Mouse (Mus musculus) layer of hippocampus, adult 11-12 months (tissue): ENCODE results near the gene Inpp5b.

Source experiments
- DNase-seq: peaks from one replicate; pipeline ENCODE4 v3.0.0; 2022; ENCODE audit warnings: low spot score

Gene Inpp5b

DNA sequence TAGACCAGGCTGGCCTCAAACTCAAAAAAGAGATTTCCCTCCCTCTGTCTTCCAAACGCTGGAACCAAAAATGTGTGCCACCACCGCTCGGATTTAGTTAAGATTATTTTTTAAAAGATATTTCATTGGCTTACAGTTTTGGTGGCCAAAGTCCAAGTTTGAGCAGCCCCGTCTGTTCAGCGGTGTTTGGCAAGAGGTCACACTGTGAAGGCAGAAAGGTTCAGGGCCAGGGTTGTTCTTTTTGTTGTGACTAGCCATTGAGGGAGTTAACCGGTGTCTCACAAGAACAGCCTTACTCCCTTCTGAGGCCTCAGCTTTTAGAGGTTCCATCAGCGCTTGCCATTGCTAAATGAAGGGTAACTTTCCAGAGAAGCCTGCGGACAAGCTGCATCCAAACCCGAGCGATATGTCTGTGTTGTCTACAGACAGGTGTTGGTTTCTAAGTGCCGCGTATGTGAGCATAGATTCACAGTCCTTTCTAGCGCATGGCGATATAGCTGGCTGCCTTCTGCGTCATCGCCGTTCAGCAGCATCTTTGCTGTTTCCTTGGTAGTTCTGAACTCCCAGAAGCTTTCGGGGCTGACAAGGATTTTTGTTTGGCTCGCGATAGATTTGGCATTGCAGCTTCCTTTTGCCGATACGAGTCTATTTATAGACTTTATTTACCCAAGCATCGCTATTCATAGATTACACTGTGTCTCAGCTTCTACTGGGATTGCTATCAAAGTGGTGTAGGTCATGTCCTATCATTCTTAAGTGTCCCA, 24.3 kb downstream of the Inpp5b start:
- no peak for DNase-seq

DNA sequence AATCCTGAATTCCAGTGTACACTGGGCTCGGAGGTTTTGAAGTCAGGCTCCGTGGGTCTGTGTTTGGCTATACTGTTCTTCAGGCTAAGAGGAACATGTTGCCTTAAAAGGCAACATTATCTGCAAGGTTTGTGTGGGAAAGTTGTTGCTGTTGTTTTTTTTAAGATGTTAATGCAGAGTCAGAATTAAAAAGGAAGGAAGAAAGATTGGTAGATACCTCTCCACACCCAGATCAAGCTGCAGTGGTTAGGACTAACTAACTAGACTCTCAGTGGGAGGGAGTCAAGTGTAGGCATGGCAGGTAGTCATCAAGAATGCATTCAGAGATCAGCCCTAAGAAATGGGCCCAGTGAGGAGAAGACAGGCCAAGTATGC, 24.9 kb downstream of the Inpp5b start:
- no peak for DNase-seq

DNA sequence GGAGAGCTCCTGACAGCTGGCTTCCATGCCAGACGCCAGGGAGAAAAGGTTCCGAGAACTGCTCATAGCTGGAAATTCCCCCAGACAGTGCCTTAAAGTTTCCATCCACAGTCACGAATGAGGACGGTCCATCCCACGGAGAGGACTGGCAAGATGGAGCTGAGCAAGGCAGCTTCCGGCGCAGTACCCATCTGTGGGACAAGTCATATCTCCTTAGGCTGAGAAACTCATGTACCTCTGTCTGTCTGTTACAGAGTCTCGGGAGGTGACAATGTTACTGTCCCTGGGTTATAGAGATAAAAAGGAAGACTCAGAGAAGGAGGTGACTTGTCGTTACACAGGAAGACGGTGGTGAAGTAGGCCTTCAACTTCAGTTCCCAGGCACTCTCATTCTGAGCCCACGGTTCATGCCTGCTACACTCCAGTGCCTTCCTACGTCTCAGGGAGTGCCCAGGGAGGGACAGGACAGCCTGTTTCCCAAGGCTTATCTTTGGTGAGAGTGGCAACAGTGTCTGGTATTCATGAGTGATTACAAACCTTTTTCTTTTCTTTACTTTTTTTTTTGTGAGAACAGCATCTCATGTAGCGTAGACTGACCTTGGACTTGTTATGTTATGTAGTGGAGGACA, 27.4 kb downstream of the Inpp5b start:
- no peak for DNase-seq

DNA sequence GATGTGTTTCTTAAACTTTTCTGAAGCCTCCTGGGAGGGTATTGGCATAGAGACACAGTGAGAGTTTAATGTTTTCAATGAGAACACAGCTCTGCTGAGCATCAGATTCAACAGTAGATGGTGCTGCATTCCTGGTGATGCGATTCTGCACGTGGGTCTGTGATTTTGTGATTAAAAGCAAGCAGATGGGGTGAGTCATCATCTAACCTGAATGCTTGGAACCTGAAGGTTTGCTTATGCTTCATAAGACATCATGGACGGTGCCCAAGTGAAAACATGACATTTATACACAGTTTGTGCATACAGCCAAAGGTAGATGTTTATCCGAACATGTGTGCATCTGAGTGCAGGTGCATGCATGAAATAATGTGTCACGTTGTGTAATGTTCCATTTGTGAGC, 29.0 kb downstream of the Inpp5b start:
- peak; percentile 47 for DNase-seq

DNA sequence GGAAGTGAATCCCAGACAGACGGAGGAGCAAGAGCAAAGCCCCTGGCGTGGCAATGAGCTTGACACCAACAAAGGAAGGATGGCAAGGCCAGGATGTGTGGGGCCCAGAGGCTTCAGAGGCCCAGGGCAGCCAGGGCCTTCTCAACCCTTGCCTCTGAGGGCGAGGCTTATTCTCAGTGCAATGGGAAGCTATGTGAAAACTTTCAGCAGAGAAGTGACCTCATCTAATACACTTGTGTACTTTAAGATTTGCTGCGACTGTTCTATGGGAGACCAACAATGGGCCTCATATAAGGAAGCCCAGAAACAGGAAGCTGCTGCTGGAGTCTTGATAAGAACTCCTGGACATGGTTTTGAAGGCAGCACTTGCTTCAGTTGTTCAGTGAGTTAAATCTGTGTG, 30.5 kb downstream of the Inpp5b start:
- no peak for DNase-seq

DNA sequence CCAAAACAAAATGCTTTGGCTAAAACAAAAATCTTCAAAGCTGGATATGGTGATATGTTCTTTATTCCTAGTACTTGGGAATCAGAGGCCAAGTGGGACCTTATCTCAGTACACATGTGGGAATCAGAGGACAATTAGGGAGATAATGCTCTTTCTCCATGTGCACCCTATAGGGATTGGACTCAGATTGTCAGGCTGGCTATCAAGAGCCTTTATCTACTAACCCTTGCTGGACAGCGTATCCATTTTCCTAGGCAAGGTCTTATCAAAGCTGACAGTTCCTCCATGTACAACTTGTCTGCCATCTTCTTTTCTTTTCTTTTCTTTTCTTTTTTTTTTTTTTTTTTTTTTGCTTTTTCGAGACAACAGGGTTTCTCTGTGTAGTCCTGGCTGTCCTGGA, 31.8 kb downstream of the Inpp5b start:
- DNase-seq, result no peak

DNA sequence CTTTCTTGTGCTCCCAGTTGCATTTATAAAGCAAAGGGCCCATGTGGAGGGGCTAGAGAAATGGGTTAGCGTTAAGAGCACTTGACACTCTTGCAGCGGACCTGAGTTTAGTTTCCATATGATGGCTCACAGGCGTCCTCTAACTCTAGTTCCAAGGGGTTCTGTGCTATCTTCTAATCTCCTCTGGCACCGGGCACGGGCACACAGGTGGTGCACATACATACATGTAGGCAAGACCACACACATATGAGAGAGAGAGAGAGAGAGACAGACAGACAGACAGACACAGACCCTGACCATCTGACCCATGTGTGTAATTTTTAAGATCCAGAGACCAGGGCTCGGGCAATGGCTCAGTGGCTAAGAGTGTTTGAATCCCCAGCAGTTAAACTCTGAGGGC, 32.3 kb downstream of the Inpp5b start:
- no peak for DNase-seq

DNA sequence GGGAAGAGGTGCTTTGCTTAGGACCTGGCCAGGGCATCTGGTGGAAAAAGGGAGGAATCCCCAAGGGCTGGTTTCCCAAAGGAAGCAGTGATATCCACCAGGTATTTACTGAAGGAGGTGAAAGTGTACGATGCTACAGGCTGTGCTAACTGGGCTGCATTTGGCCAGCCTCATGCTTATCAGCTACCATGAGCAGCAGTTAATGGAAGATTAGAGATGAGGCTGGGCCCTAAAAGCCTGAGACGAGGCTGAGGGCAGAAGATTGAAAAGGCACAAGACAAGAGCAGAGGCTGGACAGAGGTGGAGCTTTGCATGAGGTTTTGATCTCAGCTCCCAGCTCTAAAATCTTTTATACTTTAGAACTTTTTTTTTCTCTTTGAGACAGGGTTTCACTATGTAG, 32.8 kb downstream of the Inpp5b start:
- no peak for DNase-seq

DNA sequence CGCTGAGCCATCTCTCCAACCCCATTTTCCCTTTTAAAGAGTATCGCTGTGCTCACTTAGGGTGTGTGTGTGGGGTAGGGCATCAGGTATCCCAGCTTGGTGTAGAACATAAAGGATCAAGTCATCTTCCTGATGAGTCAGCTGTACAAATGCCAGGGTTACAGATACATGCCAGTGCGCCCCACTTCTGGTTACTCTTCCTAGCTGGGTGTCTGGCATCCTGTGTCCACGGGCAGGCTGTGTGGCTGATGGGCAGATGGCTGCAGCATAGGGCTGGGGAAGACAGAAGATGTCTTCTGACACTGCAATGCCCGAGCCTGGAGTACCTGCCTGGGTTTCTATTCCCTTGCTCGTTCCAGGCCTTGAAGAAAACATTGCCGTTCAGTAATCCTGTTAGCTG, 39.7 kb downstream of the Inpp5b start:
- no peak for DNase-seq

DNA sequence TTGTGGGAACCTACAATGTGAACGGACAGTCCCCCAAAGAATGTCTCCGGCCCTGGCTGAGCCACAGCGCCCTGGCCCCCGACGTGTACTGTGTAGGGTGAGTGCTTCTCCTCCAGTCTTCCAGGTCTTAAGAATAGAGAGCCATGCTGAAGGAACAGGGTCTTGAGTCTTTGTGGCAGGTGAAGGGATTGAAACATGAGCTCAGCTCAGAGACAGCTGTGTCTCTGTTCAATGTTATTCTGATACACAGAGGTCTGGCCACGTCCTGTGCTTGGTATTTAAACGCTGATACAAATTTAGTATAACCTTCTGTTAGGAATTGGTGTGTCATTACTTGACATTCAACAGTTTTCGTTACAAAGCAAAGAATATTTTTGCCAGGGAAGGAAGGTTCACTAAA, 40.7 kb downstream of the Inpp5b start:
- no peak for DNase-seq

DNA sequence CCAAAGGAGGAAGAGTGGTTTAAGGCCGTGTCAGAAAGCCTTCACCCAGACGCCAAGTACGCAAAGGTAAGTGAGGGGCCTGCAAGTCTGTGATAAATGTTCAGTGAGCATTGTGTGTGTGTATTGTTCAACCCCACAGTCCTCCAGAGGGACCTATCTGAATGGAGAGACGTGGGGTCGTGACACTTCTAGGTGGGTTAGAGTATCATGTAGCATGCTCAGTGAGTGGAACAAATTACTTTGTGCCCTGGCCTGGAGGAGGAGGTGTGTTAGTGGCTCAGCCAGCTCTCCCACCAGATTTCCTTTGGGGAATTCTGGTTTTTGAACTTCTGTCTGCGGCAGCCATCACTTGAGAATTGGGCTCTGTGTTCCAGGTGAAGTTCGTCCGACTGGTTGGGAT, 42.3 kb downstream of the Inpp5b start:
- no peak for DNase-seq

DNA sequence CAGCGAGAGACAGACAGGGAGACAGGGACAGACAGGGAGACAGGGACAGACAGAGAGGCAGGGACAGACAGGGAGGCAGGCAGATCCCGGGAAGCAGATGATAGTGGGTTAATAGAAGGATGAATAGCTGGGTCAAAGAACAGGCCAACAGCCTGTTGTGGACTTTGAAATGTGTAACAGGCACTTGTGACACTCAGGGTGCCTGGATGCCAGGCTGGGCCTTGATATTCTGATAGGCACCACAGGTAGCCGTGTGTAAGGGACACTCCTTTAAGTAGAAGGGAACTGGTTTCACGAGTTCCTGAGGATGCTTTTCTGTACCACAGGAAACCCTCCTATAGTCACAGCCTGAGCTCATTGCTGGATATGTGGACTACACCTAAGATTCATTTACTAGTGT, 48.4 kb downstream of the Inpp5b start:
- no peak for DNase-seq

DNA sequence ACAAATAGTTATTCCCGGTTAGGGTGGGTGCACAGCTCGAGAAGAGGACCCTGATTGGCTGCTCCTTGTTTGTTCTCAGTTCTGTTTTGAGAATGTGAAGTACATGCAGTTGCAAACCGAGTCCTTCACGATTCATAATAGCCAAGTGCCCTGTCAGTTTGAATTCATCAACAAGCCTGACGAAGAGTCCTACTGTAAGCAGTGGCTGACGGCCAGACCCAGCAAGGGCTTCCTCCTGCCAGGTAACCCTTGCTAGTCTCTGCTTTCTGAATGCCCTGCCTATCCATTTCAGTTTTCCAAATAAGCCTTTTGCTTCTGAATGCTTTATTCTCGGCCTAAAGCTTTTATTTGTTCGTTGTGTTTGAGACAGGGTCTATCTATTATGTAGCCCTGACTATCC, 50.5 kb downstream of the Inpp5b start:
- DNase-seq, result no peak

DNA sequence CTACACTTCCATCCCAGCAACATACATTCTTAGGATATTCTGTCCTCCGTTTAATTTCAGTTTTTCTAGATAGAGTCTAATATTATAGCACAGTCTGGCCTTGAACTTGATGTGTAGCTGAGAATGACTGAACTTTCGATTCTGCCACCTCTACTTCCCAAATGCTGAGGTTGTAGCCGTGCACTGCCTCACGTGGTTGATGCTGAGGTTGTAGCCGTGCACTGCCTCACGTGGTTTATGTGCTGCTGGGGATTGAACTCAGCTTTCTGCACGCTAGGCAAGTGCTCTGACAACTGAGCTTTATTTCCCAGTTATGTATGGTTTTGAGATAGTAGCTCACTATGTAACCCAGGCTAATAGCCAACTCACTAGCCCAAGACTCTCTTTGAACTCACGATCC, 54.5 kb downstream of the Inpp5b start:
- DNase-seq, result no peak

DNA sequence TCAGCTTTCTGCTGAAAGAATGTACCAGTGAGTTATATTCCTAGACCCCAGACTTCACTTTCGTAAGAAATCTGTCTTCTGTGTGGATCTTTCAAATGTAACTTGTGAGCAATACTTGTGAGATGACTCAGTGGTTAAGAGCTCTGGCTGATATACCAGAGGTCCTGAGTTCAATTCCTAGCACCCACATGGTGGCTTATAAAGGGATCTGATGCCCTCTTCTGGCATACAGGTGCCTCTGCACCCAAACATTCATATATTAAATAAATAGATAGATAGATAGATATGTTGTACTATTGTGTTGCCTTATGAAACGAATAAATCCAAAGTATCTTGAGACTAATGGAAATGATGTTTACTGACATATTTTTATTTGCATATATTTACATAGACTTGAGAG, 55.3 kb downstream of the Inpp5b start:
- DNase-seq, result no peak

DNA sequence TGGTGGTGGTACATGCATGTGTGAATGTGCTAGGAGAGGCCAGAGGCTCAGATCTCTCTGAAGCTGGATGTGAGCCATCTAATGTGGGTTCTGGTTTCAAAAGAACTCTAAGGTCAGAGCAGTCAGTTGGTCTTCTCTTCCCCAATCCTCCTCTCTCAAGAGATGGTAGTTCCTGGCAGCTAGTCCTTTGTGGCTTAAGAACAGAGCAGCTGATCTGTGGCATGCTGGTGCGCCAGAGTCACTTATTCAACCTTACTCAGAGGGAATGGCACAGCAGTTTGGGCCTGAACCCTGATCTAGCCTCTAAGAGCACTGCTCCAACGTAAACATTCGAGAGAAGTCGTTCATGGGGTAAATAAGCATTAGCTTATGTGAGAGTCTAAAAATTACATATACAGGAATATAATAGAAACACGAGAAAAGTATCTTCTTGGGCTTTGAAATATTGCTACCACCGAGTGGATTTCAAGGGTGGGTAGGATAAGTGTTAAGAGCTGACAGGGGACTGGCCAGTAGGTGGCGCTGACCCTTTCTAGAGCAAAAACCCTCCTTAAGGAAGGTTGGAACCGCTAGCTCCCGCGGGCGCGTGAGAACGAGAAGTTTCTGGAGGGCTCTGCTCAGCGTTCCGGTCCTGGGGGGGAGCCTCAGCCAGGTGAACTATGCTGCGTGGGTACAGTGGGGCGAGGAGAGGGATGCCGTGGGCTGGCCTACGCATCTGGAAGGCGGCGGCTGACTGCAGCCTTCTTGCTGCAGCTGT, 60.1 kb downstream of the Inpp5b start, which contains the start of gene Mtf1:
Mtf1 (plus strand) TSS at position 553 of the 757 bp plus-strand sequence.
- DNase-seq, result peak; percentile 92

DNA sequence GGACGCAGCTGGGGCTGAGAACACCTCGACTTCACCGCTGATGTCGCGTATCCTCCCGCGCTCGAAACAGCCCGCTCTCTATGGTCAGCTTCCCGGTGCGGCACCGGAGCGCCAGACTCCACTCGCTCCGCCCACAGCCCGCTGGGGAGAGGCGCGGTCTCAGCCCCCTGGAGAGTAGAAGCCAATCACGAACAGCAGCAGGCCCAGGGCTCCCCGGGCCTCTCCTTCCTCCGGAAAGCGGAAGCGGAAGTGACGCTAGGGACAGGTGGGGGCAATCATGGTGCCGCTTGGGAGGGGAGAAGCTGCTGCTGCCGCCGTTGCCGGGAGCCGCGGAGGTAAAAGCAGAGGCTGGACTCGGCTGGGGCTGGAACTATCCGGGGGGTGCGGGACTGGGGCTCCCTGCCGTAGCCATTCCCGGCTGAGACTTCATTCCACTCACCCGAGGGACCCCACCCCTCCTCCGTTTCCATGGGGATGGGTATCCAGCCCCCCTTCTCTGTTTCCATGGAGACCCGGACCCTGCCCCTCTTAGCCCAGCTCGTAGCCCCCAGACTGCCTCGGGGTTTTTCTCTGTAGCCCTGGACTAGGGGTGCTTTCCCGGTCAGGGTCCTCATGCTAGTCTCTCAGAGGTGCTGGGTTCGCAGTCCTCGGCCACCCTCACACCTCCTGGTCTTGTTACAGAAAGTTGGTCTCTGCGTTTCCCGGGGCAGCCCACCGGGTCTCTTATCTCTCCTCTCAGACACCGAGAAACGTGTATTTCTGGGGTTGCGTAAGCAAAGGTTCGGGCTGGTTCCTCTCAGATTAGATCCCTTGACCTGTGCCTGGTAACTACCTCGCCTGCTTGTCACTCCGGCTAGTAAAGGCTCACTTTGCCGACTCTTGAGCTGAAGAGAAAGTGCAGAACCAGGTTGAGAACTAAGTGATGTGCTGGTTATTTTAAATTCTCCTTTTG, 60.9 kb downstream of the Inpp5b start:
- peak; percentile 95 for DNase-seq

DNA sequence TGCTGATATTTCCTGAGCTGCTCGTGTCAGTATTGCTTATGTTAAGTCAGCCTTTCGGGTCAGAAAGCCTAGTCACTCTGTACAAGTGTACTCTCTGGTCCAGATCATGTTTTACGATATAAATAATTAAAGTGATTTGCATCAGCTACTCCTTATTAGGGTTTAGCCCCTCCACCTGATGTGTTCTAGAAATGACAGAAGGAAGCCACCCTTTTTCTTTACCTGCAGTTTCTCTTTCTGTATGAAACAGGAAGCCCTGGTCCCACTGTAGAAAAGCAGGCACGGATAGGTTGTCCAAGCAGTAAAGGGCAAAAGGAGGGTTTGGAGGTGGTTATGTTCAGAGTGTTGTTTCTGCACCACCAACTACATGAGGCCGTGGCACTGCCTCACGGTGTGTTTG, 61.8 kb downstream of the Inpp5b start:
- DNase-seq, result no peak

DNA sequence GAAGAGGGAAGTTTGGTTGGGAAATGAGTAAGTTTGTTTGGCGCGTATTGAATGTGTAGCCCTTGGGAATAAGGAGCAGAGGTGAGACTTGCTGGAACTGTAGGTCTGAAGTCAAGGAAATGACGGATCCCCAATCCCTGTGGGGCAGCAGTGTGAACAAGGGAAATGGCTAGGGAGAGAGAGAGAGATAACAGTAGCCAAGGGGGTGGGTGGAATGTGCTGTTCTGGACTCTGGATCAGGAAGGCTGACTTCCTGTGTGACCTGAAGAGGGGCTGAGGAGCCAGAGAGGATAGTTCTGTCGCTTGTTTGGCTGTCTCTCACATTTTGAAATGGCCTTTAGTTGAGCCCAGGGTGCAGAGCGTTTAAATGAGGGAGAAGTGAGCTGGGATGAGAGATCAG, 66.9 kb downstream of the Inpp5b start:
- DNase-seq, result no peak

DNA sequence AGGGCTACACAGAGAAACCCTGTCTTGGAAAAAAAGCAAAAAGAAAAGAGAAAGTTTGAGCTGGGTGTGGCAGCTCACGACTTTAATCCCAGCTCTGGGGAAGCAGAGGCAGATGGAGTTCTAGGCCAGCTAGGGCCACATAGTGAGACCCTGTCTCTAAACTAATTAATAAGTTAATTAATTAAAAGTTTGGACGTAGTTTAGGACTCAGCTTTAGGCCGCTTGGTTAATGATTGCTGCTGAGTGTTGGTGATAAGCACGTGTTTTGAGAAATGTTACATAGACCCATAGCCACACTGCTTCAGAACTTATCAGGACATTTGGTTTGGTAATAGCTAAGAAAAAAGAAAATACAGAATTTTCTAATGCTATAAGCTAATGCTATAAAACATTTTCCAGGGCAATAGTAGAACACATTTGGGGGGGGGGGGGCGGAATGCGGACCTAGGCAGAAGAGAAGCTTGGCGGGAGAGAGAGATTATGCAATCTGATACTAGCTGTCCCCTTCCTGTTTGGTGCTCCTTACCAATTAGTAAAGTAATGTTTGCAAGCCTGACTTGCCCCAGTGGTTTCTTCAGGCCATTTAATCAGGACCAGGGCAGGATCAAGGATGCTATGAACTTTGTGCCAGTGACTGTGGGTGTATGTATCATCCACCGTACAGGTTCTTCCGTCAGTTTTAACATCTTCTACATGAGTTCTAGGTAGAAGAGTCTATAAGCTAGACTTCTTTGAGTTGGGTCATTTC, 67.7 kb downstream of the Inpp5b start:
- no peak for DNase-seq

DNA sequence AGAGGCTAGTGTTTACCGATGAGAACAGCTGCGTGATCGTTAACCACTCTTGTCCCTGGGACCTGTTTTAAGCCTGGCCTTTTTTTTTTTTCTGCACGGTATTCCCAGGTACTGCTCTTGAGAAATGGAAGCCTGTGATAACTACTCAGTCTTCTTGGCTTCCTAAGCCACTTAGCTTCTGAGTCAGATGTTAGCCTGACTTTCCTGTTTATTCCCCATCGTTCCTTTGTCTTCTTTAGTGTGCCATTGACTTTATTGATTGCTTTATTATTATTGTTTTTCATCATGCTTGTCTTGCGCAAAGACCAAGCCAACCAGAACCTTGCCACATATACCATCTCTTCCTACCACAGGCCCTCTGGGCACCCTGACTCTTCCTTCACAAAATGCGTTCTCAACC, 68.4 kb downstream of the Inpp5b start:
- DNase-seq, result no peak
